In the genomic region with DNA sequence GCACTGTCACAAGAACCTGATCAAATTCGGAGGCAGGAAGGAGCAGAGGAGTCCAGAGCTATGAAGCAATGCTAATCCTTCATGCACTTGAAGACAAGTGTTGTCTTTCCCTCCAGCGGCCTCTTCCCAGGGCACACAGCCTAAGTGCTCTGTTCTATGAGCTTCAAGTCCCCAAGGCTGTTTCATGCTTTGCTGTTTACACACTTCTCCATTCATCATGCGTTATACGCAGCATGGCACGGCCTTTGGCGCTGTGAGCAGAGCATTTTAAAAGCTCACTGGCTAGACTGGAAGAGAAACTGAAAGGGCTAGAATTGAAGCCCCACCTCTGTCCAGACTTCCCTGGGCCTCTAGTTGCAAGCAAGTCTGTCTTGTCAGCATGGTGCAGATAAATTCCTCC, we compare ENCODE assay signal across 8 mouse cellular contexts. TPM values are rescaled to one million over a fixed set of nuclear protein-coding genes. Genes with fewer than 3 reads are reported as not detected.
DNase-seq lines count a peak whose midpoint lies in the region; ATAC-seq and TF ChIP-seq lines count a peak whose summit lies in the region.

No protein-coding gene starts in this region.

- no peak overlapping the region for H3K4me3 ChIP-seq in layer of hippocampus, adult 2 months
- H3K4me3 ChIP-seq in brown adipose tissue, adult 24 weeks (ENCODE audit: insufficient read depth, low read depth, low read length), result peak overlapping the region; percentile 34
- no peak overlapping the region for H3K4me3 ChIP-seq in hindbrain, embryonic 13.5 days

- H3K36me3 ChIP-seq in hindbrain, embryonic 13.5 days, result no peaks in the 10 kb centered on the region

- DNase-seq in layer of hippocampus, adult 2 months (ENCODE audit: low spot score in 2 of 2), result no peak
- DNase-seq in layer of hippocampus, postnatal 25 days (ENCODE audit: extremely low spot score in 1 of 2, low spot score in 1 of 2), result no peak
- no peak for DNase-seq in urinary bladder, postnatal 10 days (ENCODE audit: low spot score)

- H3K4me2 ChIP-seq in hindbrain, embryonic 13.5 days, result no peak overlapping the region

- no peak for TF ChIP-seq CTCF in layer of hippocampus, adult 2 months (conservative IDR thresholded peaks at IDR 0.05)

- peak overlapping the region; percentile 60; the same call in 1 of the 2 replicates for H3K27ac ChIP-seq in layer of hippocampus, adult 2 months
- no peak overlapping the region; the same call in 1 of the 2 replicates for H3K27ac ChIP-seq in brown adipose tissue, adult 24 weeks (replicated peaks; ENCODE audit: low read depth, low read length)
- H3K27ac ChIP-seq in hindbrain, embryonic 13.5 days, result peak overlapping the region; percentile 64

- no peaks in the 10 kb centered on the region for H3K27me3 ChIP-seq in hindbrain, embryonic 13.5 days

- H3K4me1 ChIP-seq in brown adipose tissue, adult 24 weeks (ENCODE audit: control insufficient read depth, insufficient read depth, insufficient read length, low read length), result peaks cover 22% of the 10 kb centered on the region; the same call in 1 of the 2 replicates
- peaks cover 82% of the 10 kb centered on the region for H3K4me1 ChIP-seq in hindbrain, embryonic 13.5 days (replicated peaks)

- 0 out of 2 replicates have a peak, but pooled peaks have one; percentile 22 for ATAC-seq in hindbrain, embryonic 13.5 days (ENCODE audit: low FRiP score)
- peak; percentile 90 for ATAC-seq in megakaryocyte, adult 5-6 weeks (ENCODE audit: poor library complexity, severe bottlenecking)
- ATAC-seq in erythroblast, adult 5-6 weeks (replicated peaks; ENCODE audit: low FRiP score, poor library complexity, severe bottlenecking), result no peak
- ATAC-seq in inflammation-experienced regulatory T-cells, adult 6 months, result no peak

- H3K9ac ChIP-seq in hindbrain, embryonic 13.5 days, result no peak overlapping the region; the same call in 1 of the 2 replicates

- 23% methylated on average over 6 of the region's 6 CpGs for WGBS in hindbrain, embryonic 13.5 days

- no peaks in the 10 kb centered on the region for H3K9me3 ChIP-seq in hindbrain, embryonic 13.5 days

RNA-seq across cellular contexts. Expression of a gene that starts 6.2 kb away (rescaled TPM):
- total RNA-seq in layer of hippocampus, adult 2 months (2021), result 10 to 100 TPM; 26.1 to 34.6 TPM
- 10 to 100 TPM; 20.5 to 22.8 TPM for total RNA-seq in layer of hippocampus, postnatal 25 days (2021)
- polyA plus RNA-seq in brown adipose tissue, adult 24 weeks (2012; ENCODE audit: insufficient read depth, insufficient read length, missing spikeins), result 1.6 and 2.5 TPM in 2 replicates
- 11.3 and 11.4 TPM in 2 replicates for polyA plus RNA-seq in hindbrain, embryonic 13.5 days (2015; fragmentation: Nextera tagmentation; extraction: Ambion mirVana)
- 2.0 and 3.0 TPM in 2 replicates for total RNA-seq in megakaryocyte, adult 5-6 weeks (2015)
- total RNA-seq in megakaryocyte, adult 5-6 weeks (2017), result 0.62 and 0.77 TPM in 2 replicates
- 0.63 TPM in 1 of 2 replicates, not detected in the other for total RNA-seq in erythroblast, adult 5-6 weeks (2015; ENCODE audit: low replicate concordance)
- under 0.01 and 0.70 TPM in 2 replicates for total RNA-seq in erythroblast, adult 5-6 weeks (2017; ENCODE audit: low replicate concordance)
- polyA plus RNA-seq in inflammation-experienced regulatory T-cells, adult 6 months (2017; shearing (Covaris generic)), result 10 to 100 TPM; 32.1 to 46.4 (median 45.1) TPM

RNA-seq across cellular contexts. Expression of a gene that starts 57.2 kb away (rescaled TPM):
- total RNA-seq in layer of hippocampus, adult 2 months (2021), result 10 to 100 TPM; 14.1 to 17.9 TPM
- 10 to 100 TPM; 11.0 to 12.2 TPM for total RNA-seq in layer of hippocampus, postnatal 25 days (2021)
- 5.5 and 7.6 TPM in 2 replicates for polyA plus RNA-seq in brown adipose tissue, adult 24 weeks (2012; ENCODE audit: insufficient read depth, insufficient read length, missing spikeins)
- polyA plus RNA-seq in hindbrain, embryonic 13.5 days (2015; fragmentation: Nextera tagmentation; extraction: Ambion mirVana), result 13.5 and 13.7 TPM in 2 replicates
- 38.8 and 39.7 TPM in 2 replicates for total RNA-seq in megakaryocyte, adult 5-6 weeks (2015)
- total RNA-seq in megakaryocyte, adult 5-6 weeks (2017), result 60.1 and 67.5 TPM in 2 replicates
- 27.7 and 28.4 TPM in 2 replicates for total RNA-seq in erythroblast, adult 5-6 weeks (2015; ENCODE audit: low replicate concordance)
- total RNA-seq in erythroblast, adult 5-6 weeks (2017; ENCODE audit: low replicate concordance), result 32.6 and 40.8 TPM in 2 replicates
- 10 to 100 TPM; 37.1 to 54.3 (median 49.1) TPM for polyA plus RNA-seq in inflammation-experienced regulatory T-cells, adult 6 months (2017; shearing (Covaris generic))

RNA-seq across cellular contexts. Expression of a gene that starts 58.3 kb away (rescaled TPM):
- 1 to 10 TPM; 8.6 to 9.2 TPM for total RNA-seq in layer of hippocampus, adult 2 months (2021)
- 1 to 10 TPM; 8.5 to 9.3 TPM for total RNA-seq in layer of hippocampus, postnatal 25 days (2021)
- polyA plus RNA-seq in brown adipose tissue, adult 24 weeks (2012; ENCODE audit: insufficient read depth, insufficient read length, missing spikeins), result 4.4 and 5.8 TPM in 2 replicates
- 12.7 and 12.8 TPM in 2 replicates for polyA plus RNA-seq in hindbrain, embryonic 13.5 days (2015; fragmentation: Nextera tagmentation; extraction: Ambion mirVana)
- total RNA-seq in megakaryocyte, adult 5-6 weeks (2015), result 12.0 and 13.3 TPM in 2 replicates
- 16.9 and 22.1 TPM in 2 replicates for total RNA-seq in megakaryocyte, adult 5-6 weeks (2017)
- 5.2 and 8.6 TPM in 2 replicates for total RNA-seq in erythroblast, adult 5-6 weeks (2015; ENCODE audit: low replicate concordance)
- 6.2 and 6.4 TPM in 2 replicates for total RNA-seq in erythroblast, adult 5-6 weeks (2017; ENCODE audit: low replicate concordance)
- 1 to 10 TPM; 2.2 to 4.3 (median 3.8) TPM for polyA plus RNA-seq in inflammation-experienced regulatory T-cells, adult 6 months (2017; shearing (Covaris generic))

Comparison
In these comparisons a context has a peak if more than half of its experiments do, and no peak if none do; other contexts are left out.
1. ATAC-seq: peak in hindbrain, embryonic 13.5 days (single experiment) and megakaryocyte, adult 5-6 weeks (single experiment); none in erythroblast, adult 5-6 weeks (single experiment) and inflammation-experienced regulatory T-cells, adult 6 months (single experiment).
2. RNA of a gene that starts 6.2 kb away (total RNA-seq): 26.1 to 34.6 TPM in layer of hippocampus, adult 2 months and 20.5 to 22.8 TPM in layer of hippocampus, postnatal 25 days; 0.62 to 3.0 TPM in megakaryocyte, adult 5-6 weeks and under 0.01 to 0.70 TPM in erythroblast, adult 5-6 weeks; every median in the first group is over 4 times any median in the second.